Mouse (Mus musculus): ENCODE results near the gene Ccdc191. TPM values are rescaled to one million over a fixed set of nuclear protein-coding genes. Genes with fewer than 3 reads are reported as not detected.

Gene Ccdc191
- total and polyA plus RNA-seq, 3 experiments, result 5.1 to 7.0 TPM; not detected in 1

GRCm38 (mm10) chr16:43900571-43900970 lies 11.0 kb downstream of the Ccdc191 start:
- no peak overlapping the region for H3K9ac ChIP-seq (ENCODE audit: control insufficient read depth, low read depth, low read length, poor library complexity, severe bottlenecking)
- TF ChIP-seq SMC3 (IDR thresholded peaks at IDR 0.05; ENCODE audit: low read depth, low read length) (no peak), MYB (IDR thresholded peaks at IDR 0.05; ENCODE audit: low read depth, low read length) (no peak), POLR2A (IDR thresholded peaks at IDR 0.05; ENCODE audit: control insufficient read depth in 1 of 2, insufficient read depth in 1 of 2, low read depth in 1 of 2, low read length in 2 of 2, poor library complexity in 1 of 2) (no peak), ZNF384 (IDR thresholded peaks at IDR 0.05; ENCODE audit: low read depth, low read length) (no peak), HCFC1 (IDR thresholded peaks at IDR 0.05; ENCODE audit: low read depth, low read length) (no peak), TBP (IDR thresholded peaks at IDR 0.05; ENCODE audit: low read depth, low read length) (no peak), KAT2A (conservative IDR thresholded peaks at IDR 0.05; ENCODE audit: low read depth, low read length) (no peak), NRF1 (IDR thresholded peaks at IDR 0.05; ENCODE audit: insufficient read depth, low read depth, low read length, poor library complexity, severe bottlenecking) (no peak), ZKSCAN1 (IDR thresholded peaks at IDR 0.05; ENCODE audit: low read depth, low read length) (no peak), MXI1 (IDR thresholded peaks at IDR 0.05; ENCODE audit: low read depth, low read length) (no peak), E2F4 (IDR thresholded peaks at IDR 0.05; ENCODE audit: borderline replicate concordance, low read depth, low read length) (no peak), MAZ (IDR thresholded peaks at IDR 0.05; ENCODE audit: low read depth, low read length) (no peak), POLR2AphosphoS2 (IDR thresholded peaks at IDR 0.05; ENCODE audit: low read length) (no peak), CTCF (IDR thresholded peaks at IDR 0.05 in 2 of 3, conservative IDR thresholded peaks at IDR 0.05 in 1 of 3; ENCODE audit: control insufficient read depth in 1 of 3, insufficient read depth in 1 of 3, low read depth in 2 of 3, low read length in 3 of 3, poor library complexity in 1 of 3, severe bottlenecking in 1 of 3) (no peak), JUND (IDR thresholded peaks at IDR 0.05; ENCODE audit: low read depth, low read length) (no peak), ZC3H11A (IDR thresholded peaks at IDR 0.05; ENCODE audit: low read depth, low read length) (no peak), RCOR1 (IDR thresholded peaks at IDR 0.05; ENCODE audit: low read depth, low read length) (no peak), POLR2AphosphoS5 (IDR thresholded peaks at IDR 0.05; ENCODE audit: borderline replicate concordance, low read depth, low read length) (no peak)
- peaks cover 0 to 9% of the 10 kb centered on the region in 2 experiments; a peak in 2 of 4 replicates for H3K36me3 ChIP-seq (ENCODE audit: control insufficient read depth in 1 of 2, insufficient read depth in 2 of 2, low read length in 2 of 2)
- no peak overlapping the region for H3K27ac ChIP-seq (ENCODE audit: control insufficient read depth, low read depth, low read length)
- no peaks in the 10 kb centered on the region for H3K79me2 ChIP-seq (ENCODE audit: control insufficient read depth, insufficient read depth, low read length, poor library complexity)
- peaks cover 0 to 2% of the 10 kb centered on the region in 2 experiments; a peak in 1 of 4 replicates for H3K4me1 ChIP-seq (ENCODE audit: control insufficient read depth in 1 of 2, insufficient read depth in 2 of 2, low read length in 2 of 2)
- no peaks in the 10 kb centered on the region for H3K9me3 ChIP-seq (replicated peaks; ENCODE audit: insufficient read depth, low read length)
- H3K27me3 ChIP-seq (ENCODE audit: control insufficient read depth in 1 of 2, insufficient read depth in 2 of 2, low read length in 2 of 2), result no peaks in the 10 kb centered on the region
- no peak for DNase-seq (ENCODE audit: low read depth, low spot score)
- H3K4me3 ChIP-seq (ENCODE audit: control insufficient read depth in 1 of 2, insufficient read depth in 1 of 2, low read depth in 2 of 2, low read length in 2 of 2), result no peak overlapping the region

DNA sequence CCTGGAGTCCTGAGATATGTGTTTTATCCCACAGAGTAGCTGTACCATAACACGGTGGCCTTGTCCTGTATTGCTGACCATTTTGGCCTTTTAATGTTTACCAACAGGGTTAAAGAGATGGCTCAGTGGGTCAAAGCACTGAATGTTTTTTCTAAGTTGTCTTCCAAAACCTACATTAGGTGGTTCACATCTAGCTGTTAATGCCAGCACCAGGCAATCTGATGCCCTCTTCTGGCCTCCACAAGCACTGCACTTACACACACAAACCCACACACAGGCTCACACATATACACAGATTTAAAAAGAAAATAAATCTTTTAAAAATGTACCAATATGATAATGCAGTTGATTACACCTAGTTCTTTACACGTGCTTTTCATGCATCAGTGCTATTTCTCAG lies 19.3 kb downstream of the Ccdc191 start:
- Histone ChIP-seq H3K9ac (ENCODE audit: control insufficient read depth, low read depth, low read length, poor library complexity, severe bottlenecking) (no peak overlapping the region), H3K27me3 (ENCODE audit: control insufficient read depth in 1 of 2, insufficient read depth in 2 of 2, low read length in 2 of 2) (no peaks in the 10 kb centered on the region), H3K27ac (ENCODE audit: control insufficient read depth, low read depth, low read length) (no peak overlapping the region), H3K79me2 (ENCODE audit: control insufficient read depth, insufficient read depth, low read length, poor library complexity) (no peaks in the 10 kb centered on the region), H3K4me3 (ENCODE audit: control insufficient read depth in 1 of 2, insufficient read depth in 1 of 2, low read depth in 2 of 2, low read length in 2 of 2) (no peak overlapping the region), H3K4me1 (ENCODE audit: control insufficient read depth in 1 of 2, insufficient read depth in 2 of 2, low read length in 2 of 2) (no peaks in the 10 kb centered on the region), H3K36me3 (ENCODE audit: control insufficient read depth in 1 of 2, insufficient read depth in 2 of 2, low read length in 2 of 2) (no peaks in the 10 kb centered on the region; a peak in 1 of 4 replicates), H3K9me3 (replicated peaks; ENCODE audit: insufficient read depth, low read length) (no peaks in the 10 kb centered on the region)
- DNase-seq (ENCODE audit: low read depth, low spot score), result peak; percentile 56
- TF ChIP-seq ZC3H11A (IDR thresholded peaks at IDR 0.05; ENCODE audit: low read depth, low read length) (0 out of 2 replicates have a peak, but pooled peaks have one; percentile 7), SMC3 (IDR thresholded peaks at IDR 0.05; ENCODE audit: low read depth, low read length) (peak; percentile 63), MXI1 (IDR thresholded peaks at IDR 0.05; ENCODE audit: low read depth, low read length) (no peak), RAD21 (IDR thresholded peaks at IDR 0.05; ENCODE audit: low read depth, low read length) (peak; percentile 38), CTCF (IDR thresholded peaks at IDR 0.05 in 2 of 3, conservative IDR thresholded peaks at IDR 0.05 in 1 of 3; ENCODE audit: control insufficient read depth in 1 of 3, insufficient read depth in 1 of 3, low read depth in 2 of 3, low read length in 3 of 3, poor library complexity in 1 of 3, severe bottlenecking in 1 of 3) (peak; percentile 57 to 68 (median 59))

All from MEL (cell line).